Mouse (Mus musculus): ENCODE results near the gene Bpifc. TPM values are rescaled to one million over a fixed set of nuclear protein-coding genes. Genes with fewer than 3 reads are reported as not detected.

Gene Bpifc
- polyA plus RNA-seq, 1 experiment from 2014 or later: not detected

GRCm38 (mm10) chr10:85972915-85973314, 38.8 kb downstream of the Bpifc start:
- no peak for DNase-seq (ENCODE audit: low spot score)
- H3K27ac ChIP-seq (replicated peaks; ENCODE audit: low read depth, low read length): no peak overlapping the region
- H3K4me3 ChIP-seq (ENCODE audit: low read depth, low read length): no peak overlapping the region
- WGBS: 90% methylated on average over 4 of the region's 4 CpGs
- no peak for ATAC-seq (replicated peaks; ENCODE audit: insufficient number of reproducible peaks, low FRiP score, low TSS enrichment, low read depth)
- no peaks in the 10 kb centered on the region for H3K9me3 ChIP-seq (replicated peaks; ENCODE audit: control insufficient read depth, low read length)
- H3K4me2 ChIP-seq (ENCODE audit: low read depth, low read length): no peak overlapping the region
- H3K27me3 ChIP-seq (ENCODE audit: control insufficient read depth, insufficient read depth, low read length): no peaks in the 10 kb centered on the region
- H3K4me1 ChIP-seq (ENCODE audit: control insufficient read depth, insufficient read depth, low read length): no peaks in the 10 kb centered on the region
- no peaks in the 10 kb centered on the region for H3K36me3 ChIP-seq (replicated peaks; ENCODE audit: control insufficient read depth, insufficient read depth, low read depth, low read length)
- no peak overlapping the region for H3K9ac ChIP-seq (replicated peaks; ENCODE audit: low read length)

- DNase-seq (ENCODE audit: low spot score): no peak
- Histone ChIP-seq H3K9me3 (replicated peaks; ENCODE audit: control insufficient read depth, low read length) (no peaks in the 10 kb centered on the region), H3K36me3 (replicated peaks; ENCODE audit: control insufficient read depth, insufficient read depth, low read depth, low read length) (no peaks in the 10 kb centered on the region), H3K4me3 (ENCODE audit: low read depth, low read length) (no peak overlapping the region), H3K4me1 (ENCODE audit: control insufficient read depth, insufficient read depth, low read length) (no peaks in the 10 kb centered on the region), H3K9ac (replicated peaks; ENCODE audit: low read length) (no peak overlapping the region), H3K4me2 (ENCODE audit: low read depth, low read length) (no peak overlapping the region), H3K27me3 (ENCODE audit: control insufficient read depth, insufficient read depth, low read length) (no peaks in the 10 kb centered on the region), H3K27ac (replicated peaks; ENCODE audit: low read depth, low read length) (no peak overlapping the region)
- no peak for ATAC-seq (replicated peaks; ENCODE audit: insufficient number of reproducible peaks, low FRiP score, low TSS enrichment, low read depth)
- 86% methylated on average over 9 of the region's 9 CpGs for WGBS
Measured at GRCm38 (mm10) chr10:85971826-85972225, 39.9 kb downstream of the Bpifc start.

- H3K4me1 ChIP-seq (ENCODE audit: control insufficient read depth, insufficient read depth, low read length): no peaks in the 10 kb centered on the region
- H3K4me2 ChIP-seq (ENCODE audit: low read depth, low read length): no peak overlapping the region
- no peak overlapping the region for H3K27ac ChIP-seq (replicated peaks; ENCODE audit: low read depth, low read length)
- H3K27me3 ChIP-seq (ENCODE audit: control insufficient read depth, insufficient read depth, low read length): no peaks in the 10 kb centered on the region
- ATAC-seq (replicated peaks; ENCODE audit: insufficient number of reproducible peaks, low FRiP score, low TSS enrichment, low read depth) (no peak), DNase-seq (ENCODE audit: low spot score) (no peak)
- no peaks in the 10 kb centered on the region for H3K36me3 ChIP-seq (replicated peaks; ENCODE audit: control insufficient read depth, insufficient read depth, low read depth, low read length)
- no peaks in the 10 kb centered on the region for H3K9me3 ChIP-seq (replicated peaks; ENCODE audit: control insufficient read depth, low read length)
- H3K9ac ChIP-seq (replicated peaks; ENCODE audit: low read length): no peak overlapping the region
- H3K4me3 ChIP-seq (ENCODE audit: low read depth, low read length): no peak overlapping the region
- 49% methylated on average over 8 of the region's 8 CpGs for WGBS
Measured at GRCm38 (mm10) chr10:85969894-85970620, 41.6 kb downstream of the Bpifc start.

- no peak overlapping the region for H3K4me2 ChIP-seq (ENCODE audit: low read depth, low read length)
- H3K27ac ChIP-seq (replicated peaks; ENCODE audit: low read depth, low read length): no peak overlapping the region
- H3K4me1 ChIP-seq (ENCODE audit: control insufficient read depth, insufficient read depth, low read length): no peaks in the 10 kb centered on the region
- H3K9ac ChIP-seq (replicated peaks; ENCODE audit: low read length): no peak overlapping the region
- ATAC-seq (replicated peaks; ENCODE audit: insufficient number of reproducible peaks, low FRiP score, low TSS enrichment, low read depth): no peak
- H3K4me3 ChIP-seq (ENCODE audit: low read depth, low read length): no peak overlapping the region
- WGBS: 43% methylated on average over 2 of the region's 2 CpGs
- no peaks in the 10 kb centered on the region for H3K36me3 ChIP-seq (replicated peaks; ENCODE audit: control insufficient read depth, insufficient read depth, low read depth, low read length)
- no peaks in the 10 kb centered on the region for H3K27me3 ChIP-seq (ENCODE audit: control insufficient read depth, insufficient read depth, low read length)
- DNase-seq (ENCODE audit: low spot score): no peak
- no peaks in the 10 kb centered on the region for H3K9me3 ChIP-seq (replicated peaks; ENCODE audit: control insufficient read depth, low read length)
Measured at GRCm38 (mm10) chr10:85968731-85969130, 43.0 kb downstream of the Bpifc start.

- H3K9me3 ChIP-seq (replicated peaks; ENCODE audit: control insufficient read depth, low read length): no peaks in the 10 kb centered on the region
- no peak overlapping the region for H3K4me3 ChIP-seq (ENCODE audit: low read depth, low read length)
- WGBS: 13% methylated on average over 7 of the region's 7 CpGs
- no peak overlapping the region for H3K9ac ChIP-seq (replicated peaks; ENCODE audit: low read length)
- 0 out of 2 replicates have a peak, but pooled peaks have one; percentile 23 for ATAC-seq (replicated peaks; ENCODE audit: insufficient number of reproducible peaks, low FRiP score, low TSS enrichment, low read depth)
- H3K27ac ChIP-seq (replicated peaks; ENCODE audit: low read depth, low read length): no peak overlapping the region
- no peak overlapping the region for H3K4me2 ChIP-seq (ENCODE audit: low read depth, low read length)
- no peaks in the 10 kb centered on the region for H3K4me1 ChIP-seq (ENCODE audit: control insufficient read depth, insufficient read depth, low read length)
- peak; percentile 85 for DNase-seq (ENCODE audit: low spot score)
- H3K36me3 ChIP-seq (replicated peaks; ENCODE audit: control insufficient read depth, insufficient read depth, low read depth, low read length): no peaks in the 10 kb centered on the region
- H3K27me3 ChIP-seq (ENCODE audit: control insufficient read depth, insufficient read depth, low read length): no peaks in the 10 kb centered on the region
Measured at GRCm38 (mm10) chr10:85968157-85968634, 43.5 kb downstream of the Bpifc start.

GRCm38 (mm10) chr10:85967411-85968156, 44.1 kb downstream of the Bpifc start:
- 64% methylated on average over 17 of the region's 17 CpGs for WGBS
- ATAC-seq (replicated peaks; ENCODE audit: insufficient number of reproducible peaks, low FRiP score, low TSS enrichment, low read depth) (0 out of 2 replicates have a peak, but pooled peaks have one; percentile 9), DNase-seq (ENCODE audit: low spot score) (no peak)
- Histone ChIP-seq H3K36me3 (replicated peaks; ENCODE audit: control insufficient read depth, insufficient read depth, low read depth, low read length) (no peaks in the 10 kb centered on the region), H3K4me2 (ENCODE audit: low read depth, low read length) (no peak overlapping the region), H3K4me3 (ENCODE audit: low read depth, low read length) (no peak overlapping the region), H3K9me3 (replicated peaks; ENCODE audit: control insufficient read depth, low read length) (no peaks in the 10 kb centered on the region), H3K4me1 (ENCODE audit: control insufficient read depth, insufficient read depth, low read length) (no peaks in the 10 kb centered on the region), H3K27ac (replicated peaks; ENCODE audit: low read depth, low read length) (no peak overlapping the region), H3K27me3 (ENCODE audit: control insufficient read depth, insufficient read depth, low read length) (no peaks in the 10 kb centered on the region), H3K9ac (replicated peaks; ENCODE audit: low read length) (no peak overlapping the region)

GRCm38 (mm10) chr10:85966476-85966875, 45.2 kb downstream of the Bpifc start:
- no peaks in the 10 kb centered on the region for H3K27me3 ChIP-seq (ENCODE audit: control insufficient read depth, insufficient read depth, low read length)
- no peaks in the 10 kb centered on the region for H3K4me1 ChIP-seq (ENCODE audit: control insufficient read depth, insufficient read depth, low read length)
- no peak overlapping the region for H3K4me2 ChIP-seq (ENCODE audit: low read depth, low read length)
- no peak overlapping the region for H3K27ac ChIP-seq (replicated peaks; ENCODE audit: low read depth, low read length)
- ATAC-seq (replicated peaks; ENCODE audit: insufficient number of reproducible peaks, low FRiP score, low TSS enrichment, low read depth): no peak
- WGBS: 56% methylated on average over 2 of the region's 2 CpGs
- H3K36me3 ChIP-seq (replicated peaks; ENCODE audit: control insufficient read depth, insufficient read depth, low read depth, low read length): no peaks in the 10 kb centered on the region
- no peaks in the 10 kb centered on the region for H3K9me3 ChIP-seq (replicated peaks; ENCODE audit: control insufficient read depth, low read length)
- H3K4me3 ChIP-seq (ENCODE audit: low read depth, low read length): no peak overlapping the region
- no peak overlapping the region for H3K9ac ChIP-seq (replicated peaks; ENCODE audit: low read length)
- no peak for DNase-seq (ENCODE audit: low spot score)

GRCm38 (mm10) chr10:85964316-85964715, 47.4 kb downstream of the Bpifc start:
- no peak overlapping the region for H3K4me2 ChIP-seq (ENCODE audit: low read depth, low read length)
- no peak overlapping the region for H3K9ac ChIP-seq (replicated peaks; ENCODE audit: low read length)
- no peaks in the 10 kb centered on the region for H3K9me3 ChIP-seq (replicated peaks; ENCODE audit: control insufficient read depth, low read length)
- no peaks in the 10 kb centered on the region for H3K27me3 ChIP-seq (ENCODE audit: control insufficient read depth, insufficient read depth, low read length)
- H3K4me1 ChIP-seq (ENCODE audit: control insufficient read depth, insufficient read depth, low read length): no peaks in the 10 kb centered on the region
- no peaks in the 10 kb centered on the region for H3K36me3 ChIP-seq (replicated peaks; ENCODE audit: control insufficient read depth, insufficient read depth, low read depth, low read length)
- no peak overlapping the region for H3K27ac ChIP-seq (replicated peaks; ENCODE audit: low read depth, low read length)
- DNase-seq (ENCODE audit: low spot score): no peak
- ATAC-seq (replicated peaks; ENCODE audit: insufficient number of reproducible peaks, low FRiP score, low TSS enrichment, low read depth): no peak
- WGBS: 83% methylated on average over 7 of the region's 7 CpGs
- H3K4me3 ChIP-seq (ENCODE audit: low read depth, low read length): no peak overlapping the region
